Mouse (Mus musculus) heart, embryonic 14.5 days (tissue): ENCODE results near the gene Cpt1b. TPM values are rescaled to one million over a fixed set of nuclear protein-coding genes. Genes with fewer than 3 reads are reported as not detected.

Experiments used
- ATAC-seq: fragments of 200-750 bp; cut with Nextera tagmentation; 2 replicates; pipeline ENCODE4 v1.8.0; 2017; ENCODE audit warnings: low read depth, moderate TSS enrichment; ENCODE audit not compliant: insufficient number of reproducible peaks, insufficient read depth, low FRiP score
- H3K27ac ChIP-seq, 2 experiments: fragments of 200-500 bp in 1 of 2; fragments of 300-500 bp in 1 of 2; sonication (generic) in 1 of 2; replicated peaks in 1 of 2; 2 replicates each; pipeline ENCODE4 v1.5.1; 2012 to 2014; ENCODE audit warnings: low read depth in 2 of 2, low read length in 2 of 2, control low read depth in 1 of 2, mild to moderate bottlenecking in 1 of 2, mixed read lengths in 1 of 2; ENCODE audit not compliant: control insufficient read depth in 1 of 2, insufficient read depth in 1 of 2
- H3K27me3 ChIP-seq: fragments of 300-500 bp; sonication (generic); 2 replicates; pipeline ENCODE4 v1.6.1; 2014; ENCODE audit warnings: mild to moderate bottlenecking, low read length, control low read depth; ENCODE audit not compliant: control insufficient read depth, insufficient read depth
- H3K36me3 ChIP-seq: fragments of 300-500 bp; sonication (generic); 2 replicates; pipeline ENCODE4 v1.6.1; 2014; ENCODE audit warnings: mild to moderate bottlenecking, control low read depth, low read length, mixed read lengths; ENCODE audit not compliant: control insufficient read depth, insufficient read depth
- H3K4me1 ChIP-seq, 2 experiments: fragments of 200-500 bp in 1 of 2; fragments of 300-500 bp in 1 of 2; sonication (generic) in 1 of 2; 2 replicates each; pipeline ENCODE4 v1.6.1; 2012 to 2014; ENCODE audit warnings: low read length in 2 of 2, control low read depth in 1 of 2, mixed read lengths in 1 of 2; ENCODE audit not compliant: control insufficient read depth in 2 of 2, insufficient read depth in 2 of 2
- H3K4me2 ChIP-seq: fragments of 300-500 bp; sonication (generic); 2 replicates; pipeline ENCODE4 v1.6.1; 2014; ENCODE audit warnings: mild to moderate bottlenecking, low read length
- H3K4me3 ChIP-seq, 2 experiments: fragments of 200-500 bp in 1 of 2; fragments of 300-500 bp in 1 of 2; sonication (generic) in 1 of 2; 2 replicates each; pipeline ENCODE4 v1.5.1; 2012 to 2014; ENCODE audit warnings: low read length in 2 of 2, mild to moderate bottlenecking in 2 of 2, control low read depth in 1 of 2, low read depth in 1 of 2, moderate library complexity in 1 of 2; ENCODE audit not compliant: control insufficient read depth in 1 of 2, insufficient read depth in 1 of 2
- H3K9ac ChIP-seq: fragments of 300-500 bp; sonication (generic); 2 replicates; pipeline ENCODE4 v1.6.1; 2014; ENCODE audit warnings: mild to moderate bottlenecking, low read length
- H3K9me3 ChIP-seq: fragments of 300-500 bp; sonication (generic); 2 replicates; pipeline ENCODE4 v1.6.1; 2016; ENCODE audit warnings: low read length, control low read depth; ENCODE audit not compliant: control insufficient read depth
- WGBS: fragments of 180-500 bp; shearing (Covaris S2); extraction: QIAGEN DNeasy Blood & Tissue Kit; methylation state at CpG from one replicate; pipeline ENCODE4 v1.1.7; 2014; 5-methylcytosine and 5-hydroxymethylcytosine counted together
- polyA plus RNA-seq: library from polyadenylated mRNA; unstranded; fragments of >200 nt; fragmentation: Nextera tagmentation; extraction: Ambion mirVana; gene quantifications from 2 replicates; pipeline ENCODE4 v1.2.1, GENCODE M21; 2014

The Cpt1b gene
- polyA plus RNA-seq, 1 experiment from 2014 or later = 190 TPM

- H3K36me3 ChIP-seq = no peaks in the 10 kb centered on the region
- no peak overlapping the region for H3K9ac ChIP-seq
- no peaks in the 10 kb centered on the region for H3K27me3 ChIP-seq
- H3K4me1 ChIP-seq = no peaks in the 10 kb centered on the region
- 73% methylated on average over 1 of the region's 1 CpGs for WGBS
- H3K4me3 ChIP-seq = no peak overlapping the region
- H3K9me3 ChIP-seq = peaks cover 5% of the 10 kb centered on the region; the same call in 1 of the 2 replicates
- no peak overlapping the region for H3K4me2 ChIP-seq
- ATAC-seq = no peak
- H3K27ac ChIP-seq = no peak overlapping the region
Measured at GRCm38 (mm10) chr15:89402471-89402870, 23.2 kb downstream of the Cpt1b start.

GRCm38 (mm10) chr15:89399716-89400115 lies 25.9 kb downstream of the Cpt1b start:
- Histone ChIP-seq H3K36me3 (no peaks in the 10 kb centered on the region), H3K27me3 (no peaks in the 10 kb centered on the region), H3K4me3 (no peak overlapping the region), H3K4me2 (no peak overlapping the region), H3K9me3 (no peaks in the 10 kb centered on the region), H3K9ac (no peak overlapping the region), H3K4me1 (no peaks in the 10 kb centered on the region), H3K27ac (no peak overlapping the region)
- no peak for ATAC-seq
- 40% methylated on average over 1 of the region's 1 CpGs for WGBS

- no peak overlapping the region for H3K27ac ChIP-seq
- no peak overlapping the region for H3K4me2 ChIP-seq
- H3K9ac ChIP-seq = no peak overlapping the region
- no peak for ATAC-seq
- H3K27me3 ChIP-seq = no peaks in the 10 kb centered on the region
- no peaks in the 10 kb centered on the region for H3K9me3 ChIP-seq
- no peaks in the 10 kb centered on the region for H3K36me3 ChIP-seq
- H3K4me3 ChIP-seq = no peak overlapping the region
- H3K4me1 ChIP-seq = no peaks in the 10 kb centered on the region
- WGBS = 85% methylated on average over 2 of the region's 2 CpGs
Measured at GRCm38 (mm10) chr15:89398146-89398545, 27.5 kb downstream of the Cpt1b start.

GRCm38 (mm10) chr15:89396883-89397282 lies 28.8 kb downstream of the Cpt1b start:
- H3K36me3 ChIP-seq = no peaks in the 10 kb centered on the region
- no peaks in the 10 kb centered on the region for H3K4me1 ChIP-seq
- no peak for ATAC-seq
- no peak overlapping the region for H3K9ac ChIP-seq
- no peak overlapping the region for H3K4me3 ChIP-seq
- no peaks in the 10 kb centered on the region for H3K9me3 ChIP-seq
- H3K4me2 ChIP-seq = no peak overlapping the region
- WGBS = 84% methylated on average over 4 of the region's 4 CpGs
- no peak overlapping the region for H3K27ac ChIP-seq
- no peaks in the 10 kb centered on the region for H3K27me3 ChIP-seq

- H3K27ac ChIP-seq = no peak overlapping the region
- H3K4me1 ChIP-seq = no peaks in the 10 kb centered on the region
- no peak for ATAC-seq
- peaks cover 4% of the 10 kb centered on the region for H3K27me3 ChIP-seq
- H3K4me3 ChIP-seq = no peak overlapping the region
- H3K4me2 ChIP-seq = no peak overlapping the region
- WGBS = 86% methylated on average over 10 of the region's 10 CpGs
- no peaks in the 10 kb centered on the region for H3K9me3 ChIP-seq
- no peak overlapping the region for H3K9ac ChIP-seq
- H3K36me3 ChIP-seq = no peaks in the 10 kb centered on the region
Measured at GRCm38 (mm10) chr15:89390081-89390480, 35.6 kb downstream of the Cpt1b start.

GRCm38 (mm10) chr15:89387127-89387526 lies 38.5 kb downstream of the Cpt1b start:
- no peak for ATAC-seq
- peaks cover 10% of the 10 kb centered on the region for H3K27me3 ChIP-seq
- no peak overlapping the region for H3K4me2 ChIP-seq
- WGBS = 33% methylated on average over 12 of the region's 12 CpGs
- no peak overlapping the region for H3K4me3 ChIP-seq
- no peak overlapping the region for H3K27ac ChIP-seq
- H3K9ac ChIP-seq = no peak overlapping the region
- no peaks in the 10 kb centered on the region for H3K4me1 ChIP-seq
- H3K36me3 ChIP-seq = no peaks in the 10 kb centered on the region
- H3K9me3 ChIP-seq = no peaks in the 10 kb centered on the region

- H3K9me3 ChIP-seq = no peaks in the 10 kb centered on the region
- no peak within 1 kb of the TSS for H3K9ac ChIP-seq
- peaks cover under 1% of the 10 kb centered on the region in 2 experiments for H3K4me1 ChIP-seq
- 72% methylated on average over 7 of the region's 7 CpGs for WGBS
- H3K27ac ChIP-seq = no peak within 1 kb of the TSS
- H3K27me3 ChIP-seq = peaks cover 24% of the 10 kb centered on the region
- no peak within 1 kb of the TSS for H3K4me3 ChIP-seq
- no peaks in the 10 kb centered on the region for H3K36me3 ChIP-seq
- ATAC-seq = no peak
- no peak within 1 kb of the TSS for H3K4me2 ChIP-seq
Measured at GRCm38 (mm10) chr15:89384617-89385016, 41.0 kb downstream of the Cpt1b start, which contains the start of gene Klhdc7b. Gene Klhdc7b, plus strand, starts transcription at chr15:89384917.

- Histone ChIP-seq H3K36me3 (no peaks in the 10 kb centered on the region), H3K4me3 (peak overlapping the region; percentile 45 to 49), H3K4me2 (peak overlapping the region; percentile 91), H3K27me3 (peaks cover 57% of the 10 kb centered on the region), H3K27ac (no peak overlapping the region), H3K9ac (peak overlapping the region; percentile 65), H3K4me1 (peaks cover 13 to 21% of the 10 kb centered on the region in 2 experiments), H3K9me3 (no peaks in the 10 kb centered on the region)
- 12% methylated on average over 10 of the region's 10 CpGs for WGBS
- no peak for ATAC-seq
Measured at GRCm38 (mm10) chr15:89379429-89379828, 46.2 kb downstream of the Cpt1b start.
